Mouse (Mus musculus) forebrain, embryonic 11.5 days (tissue): ENCODE data around the gene Tedc1. TPM values are rescaled to one million over a fixed set of nuclear protein-coding genes. Genes with fewer than 3 reads are reported as not detected.
"Not testable (repeated sequence)": the region's sequence is repeated elsewhere in the genome, so short reads cannot be mapped to it uniquely, and the experiment has no call there.

Experiments used
- ATAC-seq: fragments of 200-750 bp; cut with Nextera tagmentation; replicated peaks from 2 replicates; pipeline ENCODE4 v1.8.0; 2017; ENCODE audit warnings: moderate TSS enrichment; ENCODE audit not compliant: low FRiP score
- DNase-seq: peaks from one replicate; pipeline ENCODE4 v3.0.0-alpha.2; 2017; ENCODE audit warnings: low spot score
- H3K27ac ChIP-seq: fragments of 300-500 bp; sonication (generic); 2 replicates; pipeline ENCODE4 v1.5.1; 2014; ENCODE audit warnings: low read depth, low read length
- H3K27me3 ChIP-seq: fragments of 300-500 bp; sonication (generic); 2 replicates; pipeline ENCODE4 v1.6.1; 2014; ENCODE audit warnings: mild to moderate bottlenecking, low read length, mixed read lengths; ENCODE audit not compliant: control insufficient read depth, insufficient read depth
- H3K36me3 ChIP-seq: fragments of 300-500 bp; sonication (generic); 2 replicates; pipeline ENCODE4 v1.6.1; 2014; ENCODE audit warnings: mild to moderate bottlenecking, low read length, moderate library complexity, mixed read lengths; ENCODE audit not compliant: control insufficient read depth, insufficient read depth
- H3K4me1 ChIP-seq: fragments of 300-500 bp; sonication (generic); replicated peaks from 2 replicates; pipeline ENCODE4 v1.6.1; 2014; ENCODE audit warnings: low read length, mixed read lengths; ENCODE audit not compliant: control insufficient read depth, insufficient read depth
- H3K4me2 ChIP-seq: fragments of 300-500 bp; sonication (generic); 2 replicates; pipeline ENCODE4 v1.6.1; 2014; ENCODE audit warnings: low read depth, mild to moderate bottlenecking, low read length, moderate library complexity, mixed read lengths; ENCODE audit not compliant: severe bottlenecking
- H3K4me3 ChIP-seq: fragments of 300-500 bp; sonication (generic); 2 replicates; pipeline ENCODE4 v1.5.1; 2014; ENCODE audit warnings: low read depth, low read length
- H3K9ac ChIP-seq: fragments of 300-500 bp; sonication (generic); 2 replicates; pipeline ENCODE4 v1.6.1; 2014; ENCODE audit warnings: low read length
- H3K9me3 ChIP-seq: fragments of 300-500 bp; sonication (generic); 2 replicates; pipeline ENCODE4 v1.6.1; 2016; ENCODE audit warnings: low read length, mixed read lengths; ENCODE audit not compliant: control insufficient read depth
- WGBS: fragments of 180-500 bp; shearing (Covaris S2); extraction: QIAGEN DNeasy Blood & Tissue Kit; methylation state at CpG from one replicate; pipeline ENCODE4 v1.1.7; 2014; 5-methylcytosine and 5-hydroxymethylcytosine counted together
- polyA plus RNA-seq: library from polyadenylated mRNA; unstranded; fragments of >200 nt; fragmentation: Nextera tagmentation; extraction: Ambion mirVana; gene quantifications from 2 replicates; pipeline ENCODE4 v1.2.1, GENCODE M21; 2014

The Tedc1 gene
- polyA plus RNA-seq, 1 experiment from 2014 or later: 57.2 TPM

- Histone ChIP-seq H3K27me3 (peaks cover 6% of the 10 kb centered on the region; the same call in 1 of the 2 replicates), H3K36me3 (no peaks in the 10 kb centered on the region; the same call in 1 of the 2 replicates), H3K9me3 (no peaks in the 10 kb centered on the region), H3K9ac (peak overlapping the region; percentile 53), H3K4me1 (peaks cover 13% of the 10 kb centered on the region; the same call in 1 of the 2 replicates), H3K27ac (no peak overlapping the region), H3K4me3 (peak overlapping the region; percentile 39), H3K4me2 (peak overlapping the region; percentile 95)
- DNase-seq (peak; percentile 95), ATAC-seq (peak; percentile 45)
- 4% methylated on average over 53 of the region's 56 CpGs for WGBS
Observed at GRCm38 (mm10) chr12:113187584-113188295, 31.5 kb downstream of the Tedc1 start.

- Histone ChIP-seq H3K9ac (no peak overlapping the region), H3K4me2 (peak overlapping the region; percentile 95), H3K4me1 (peaks cover 13% of the 10 kb centered on the region; the same call in 1 of the 2 replicates), H3K27me3 (peaks cover 6% of the 10 kb centered on the region; the same call in 1 of the 2 replicates), H3K27ac (no peak overlapping the region), H3K4me3 (no peak overlapping the region), H3K9me3 (no peaks in the 10 kb centered on the region), H3K36me3 (no peaks in the 10 kb centered on the region; the same call in 1 of the 2 replicates)
- no peak for ATAC-seq
- no peak for DNase-seq
- 88% methylated on average over 51 of the region's 51 CpGs for WGBS
Observed at GRCm38 (mm10) chr12:113188349-113189055, 32.3 kb downstream of the Tedc1 start.

DNA sequence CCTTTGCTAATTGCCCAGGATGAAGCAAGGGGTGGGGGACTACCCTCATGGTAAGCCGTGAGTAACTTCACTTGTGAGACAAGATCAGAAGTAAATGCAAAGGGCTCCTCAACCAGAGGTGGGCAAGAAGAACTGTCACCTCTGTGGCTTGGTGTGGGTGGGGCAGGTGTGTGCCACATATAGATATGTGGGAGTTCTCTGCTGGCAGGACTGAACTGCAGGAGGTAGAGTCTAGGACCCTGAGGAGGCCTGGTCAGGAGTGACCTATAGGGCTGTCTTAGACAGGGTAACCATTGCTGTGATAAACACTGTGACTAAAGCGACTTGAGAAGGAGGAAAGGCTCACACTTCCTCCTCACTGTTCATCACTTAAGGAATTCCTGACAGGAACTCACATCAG is 37.2 kb downstream of the Tedc1 start:
- WGBS: 79% methylated on average over 2 of the region's 2 CpGs
- Histone ChIP-seq H3K36me3 (no peaks in the 10 kb centered on the region; the same call in 1 of the 2 replicates), H3K27ac (no peak overlapping the region), H3K9me3 (peaks cover 4% of the 10 kb centered on the region; the same call in 1 of the 2 replicates), H3K9ac (no peak overlapping the region), H3K27me3 (no peaks in the 10 kb centered on the region), H3K4me2 (no peak overlapping the region), H3K4me1 (no peaks in the 10 kb centered on the region), H3K4me3 (no peak overlapping the region)
- no peak for DNase-seq
- no peak for ATAC-seq

DNA sequence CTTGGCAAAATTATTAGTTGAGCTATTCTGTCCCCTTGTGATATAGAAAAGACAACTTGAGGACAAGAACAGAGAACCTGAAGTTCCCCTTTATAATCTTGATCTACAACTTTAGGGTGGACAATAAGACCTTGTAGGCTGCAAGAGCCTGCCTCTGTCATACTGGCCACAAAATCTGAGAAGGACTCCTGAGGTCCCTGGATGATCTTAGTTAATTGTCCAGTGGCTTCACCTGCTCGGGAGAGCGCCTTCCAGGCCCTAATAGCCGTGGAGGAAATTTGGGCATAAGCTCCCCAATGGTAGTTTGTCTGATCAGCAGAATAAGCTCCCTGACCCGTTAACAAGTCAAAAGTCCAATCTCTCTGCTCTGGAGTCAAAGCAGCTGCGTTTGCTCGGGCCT is 42.9 kb downstream of the Tedc1 start:
- not testable (repeated sequence) for H3K9me3 ChIP-seq, H3K36me3 ChIP-seq, ATAC-seq, H3K4me3 ChIP-seq, H3K9ac ChIP-seq, DNase-seq, H3K4me1 ChIP-seq, H3K27me3 ChIP-seq, H3K27ac ChIP-seq, H3K4me2 ChIP-seq
- WGBS: 97% methylated on average over 3 of the region's 6 CpGs

GRCm38 (mm10) chr12:113201301-113201700 is 45.1 kb downstream of the Tedc1 start:
- Histone ChIP-seq H3K4me1 (no peaks in the 10 kb centered on the region), H3K27me3 (no peaks in the 10 kb centered on the region), H3K36me3 (no peaks in the 10 kb centered on the region), H3K27ac (no peak overlapping the region), H3K9ac (no peak overlapping the region), H3K4me2 (no peak overlapping the region), H3K4me3 (no peak overlapping the region), H3K9me3 (no peaks in the 10 kb centered on the region; the same call in 1 of the 2 replicates)
- ATAC-seq (no peak), DNase-seq (no peak)
- WGBS: 94% methylated on average over 4 of the region's 4 CpGs

- ATAC-seq (no peak), DNase-seq (no peak)
- H3K9me3 ChIP-seq: no peaks in the 10 kb centered on the region; the same call in 1 of the 2 replicates
- no peak overlapping the region for H3K4me2 ChIP-seq
- H3K27me3 ChIP-seq: no peaks in the 10 kb centered on the region
- no peak overlapping the region for H3K9ac ChIP-seq
- H3K4me1 ChIP-seq: no peaks in the 10 kb centered on the region
- H3K27ac ChIP-seq: no peak overlapping the region
- no peaks in the 10 kb centered on the region for H3K36me3 ChIP-seq
- no peak overlapping the region for H3K4me3 ChIP-seq
Observed at GRCm38 (mm10) chr12:113202008-113202407, 45.8 kb downstream of the Tedc1 start.

- no peak overlapping the region for H3K9ac ChIP-seq
- no peaks in the 10 kb centered on the region for H3K27me3 ChIP-seq
- 85% methylated on average over 7 of the region's 7 CpGs for whole genome bisulfite sequencing
- H3K4me3 ChIP-seq: no peak overlapping the region
- ATAC-seq (no peak), DNase-seq (no peak)
- no peak overlapping the region for H3K27ac ChIP-seq
- no peak overlapping the region for H3K4me2 ChIP-seq
- no peaks in the 10 kb centered on the region for H3K36me3 ChIP-seq
- H3K9me3 ChIP-seq: no peaks in the 10 kb centered on the region; the same call in 1 of the 2 replicates
- H3K4me1 ChIP-seq: no peaks in the 10 kb centered on the region
Observed at GRCm38 (mm10) chr12:113203522-113203921, 47.3 kb downstream of the Tedc1 start.

DNA sequence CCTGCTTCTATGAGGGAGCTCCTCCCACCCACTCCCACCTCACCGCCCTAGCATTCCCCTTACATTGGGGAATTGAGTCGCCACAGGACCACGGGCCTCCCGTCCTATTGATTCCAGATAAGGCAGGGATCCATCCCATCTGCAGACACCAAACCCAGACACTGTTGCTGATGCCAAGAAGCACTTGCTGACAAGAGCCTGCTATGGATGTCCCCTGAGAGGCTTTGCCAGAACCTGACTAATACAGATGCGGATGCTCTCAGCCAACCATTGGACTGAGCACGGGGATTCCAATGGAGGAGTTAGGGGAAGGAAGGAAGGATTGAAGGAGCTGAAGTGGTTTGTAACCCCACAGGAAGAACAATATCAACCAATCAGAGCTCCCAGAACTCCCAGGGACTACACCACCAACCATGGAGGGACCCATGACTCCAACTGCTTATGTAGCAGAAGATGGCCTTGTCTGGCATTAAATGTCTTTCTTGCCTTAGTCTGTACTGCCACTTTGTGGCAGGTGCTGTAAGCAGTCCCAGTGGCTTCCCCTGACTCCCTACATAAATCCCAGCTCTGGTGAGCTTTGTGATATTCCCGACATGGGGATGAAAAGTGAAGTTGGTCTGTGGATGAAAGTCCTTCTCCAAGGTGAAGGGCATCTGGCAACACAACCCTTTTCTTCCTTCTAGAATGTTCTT is 49.2 kb downstream of the Tedc1 start:
- 91% methylated on average over 7 of the region's 7 CpGs for WGBS
- ATAC-seq: no peak
- no peaks in the 10 kb centered on the region; the same call in 1 of the 2 replicates for H3K9me3 ChIP-seq
- H3K27me3 ChIP-seq: no peaks in the 10 kb centered on the region
- H3K4me3 ChIP-seq: no peak overlapping the region
- H3K4me1 ChIP-seq: no peaks in the 10 kb centered on the region
- DNase-seq: no peak
- H3K36me3 ChIP-seq: no peaks in the 10 kb centered on the region
- H3K9ac ChIP-seq: no peak overlapping the region
- H3K27ac ChIP-seq: no peak overlapping the region
- no peak overlapping the region for H3K4me2 ChIP-seq
